Mouse (Mus musculus): ENCODE results near the gene Smad5.

The Smad5 gene

DNA sequence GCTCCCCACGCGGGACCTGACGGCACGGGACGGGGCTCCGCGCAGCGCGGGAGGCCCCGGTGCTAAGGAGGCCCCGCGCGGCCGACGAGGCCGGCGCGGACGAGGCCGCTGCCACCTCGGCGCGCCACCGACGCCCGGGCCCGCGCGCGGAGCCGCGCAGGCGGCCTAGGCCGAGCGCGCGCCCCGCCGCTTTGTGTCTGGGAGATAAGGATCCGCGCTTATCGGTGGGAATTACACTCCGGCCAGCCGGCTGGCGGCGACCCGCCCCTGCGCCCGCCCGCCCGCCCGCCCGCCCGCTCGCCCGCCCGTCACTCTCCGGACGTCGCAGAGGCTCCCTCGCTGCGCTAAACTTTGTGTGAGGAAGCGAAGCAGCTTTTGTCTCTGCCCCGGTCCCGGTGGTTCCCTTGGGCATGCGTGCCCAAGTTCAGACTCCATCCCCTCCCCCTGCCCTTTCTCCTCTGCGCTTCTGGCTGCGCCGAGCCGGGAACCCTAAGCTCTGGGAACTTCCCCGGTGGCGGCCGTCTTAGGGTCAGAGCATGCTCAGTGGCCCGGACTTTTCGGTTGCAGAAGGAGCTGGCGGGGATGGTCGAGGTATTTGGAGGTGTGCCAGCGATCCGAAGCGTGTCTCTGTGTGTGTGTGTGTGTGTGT, 536 bp downstream of the Smad5 start:
- DNase-seq (ENCODE audit: low spot score), result no peak

DNA sequence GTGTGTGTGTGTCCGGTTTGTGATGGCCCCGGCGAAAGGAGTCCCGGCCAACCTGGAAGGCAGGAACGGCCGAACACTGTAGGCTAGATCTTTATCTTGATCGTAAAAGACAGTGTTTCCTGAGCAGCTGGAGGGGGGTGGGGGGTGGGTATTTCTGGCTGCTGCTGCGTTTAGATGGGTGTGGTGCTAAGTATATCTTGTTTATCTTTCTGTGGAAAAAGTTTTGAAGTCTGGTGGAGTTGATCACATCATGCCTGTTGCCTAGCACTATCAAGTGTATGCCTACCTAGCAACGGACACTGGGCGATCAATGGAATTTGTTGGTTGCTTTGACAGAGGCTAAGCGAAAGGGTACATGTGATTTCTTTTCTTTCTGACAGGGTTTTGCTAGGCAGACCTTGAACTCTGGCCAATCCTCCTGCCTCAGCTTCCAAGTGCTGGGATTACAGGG, 1.1 kb downstream of the Smad5 start:
- DNase-seq (ENCODE audit: low spot score), result peak; percentile 76

DNA sequence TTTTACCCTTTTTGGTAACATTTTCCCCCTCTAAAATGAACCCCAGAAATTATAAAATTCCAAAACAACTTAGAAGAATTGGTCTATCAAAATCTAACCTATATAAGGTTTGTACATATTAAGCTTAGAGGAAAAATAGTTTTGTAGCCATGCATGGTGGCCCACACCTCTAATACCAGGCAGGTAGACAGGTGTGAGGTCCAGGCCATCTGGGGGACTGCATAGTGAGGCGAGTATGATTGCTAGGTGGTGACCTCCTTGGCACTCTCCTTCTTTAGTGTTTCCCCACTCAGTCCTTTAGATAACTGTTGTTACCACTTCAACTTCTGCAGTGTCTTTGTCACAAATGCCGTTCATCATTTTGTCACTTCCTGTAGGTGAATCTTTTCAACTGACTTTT, 1.8 kb downstream of the Smad5 start:
- no peak for DNase-seq (ENCODE audit: low spot score)

DNA sequence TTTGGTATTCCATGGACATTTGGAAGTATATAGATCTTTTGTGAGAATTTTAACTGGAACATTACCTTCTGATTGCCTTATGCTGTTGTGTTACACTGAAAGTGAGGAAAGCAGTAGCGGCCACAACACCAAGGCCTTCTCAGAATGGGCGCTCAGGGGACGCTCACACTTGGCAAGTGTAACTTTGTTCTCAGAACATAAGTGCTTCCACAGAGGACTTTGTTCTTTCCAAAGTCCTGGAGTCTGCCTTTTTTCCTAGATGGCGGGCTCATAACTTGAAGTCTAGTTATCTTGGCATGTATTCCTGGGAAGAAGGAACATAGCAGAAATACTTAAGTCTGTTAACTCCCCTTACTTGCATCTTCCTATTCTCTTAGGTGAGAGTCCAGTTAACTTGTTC, 4.3 kb downstream of the Smad5 start:
- no peak for DNase-seq (ENCODE audit: low spot score)

DNA sequence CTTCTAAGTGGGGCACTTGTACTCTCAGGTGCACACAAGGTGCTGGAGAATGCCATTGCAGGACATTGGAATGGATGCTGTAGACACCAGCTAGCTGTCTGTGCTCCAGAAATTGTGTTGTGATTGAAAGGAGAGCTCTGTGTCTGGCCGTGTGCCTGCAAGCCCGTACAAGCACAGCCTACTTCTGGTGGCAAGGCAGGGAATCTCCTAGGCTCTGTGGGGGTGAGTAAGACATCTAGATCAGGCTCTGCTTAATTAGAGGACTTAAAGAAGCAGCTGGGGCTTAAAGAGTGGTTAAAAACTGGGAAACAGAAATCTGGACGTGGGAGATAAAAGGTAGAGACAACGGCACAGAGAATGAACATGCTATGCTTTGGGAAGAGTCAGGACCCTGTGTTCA, 4.8 kb downstream of the Smad5 start:
- DNase-seq (ENCODE audit: low spot score), result no peak

DNA sequence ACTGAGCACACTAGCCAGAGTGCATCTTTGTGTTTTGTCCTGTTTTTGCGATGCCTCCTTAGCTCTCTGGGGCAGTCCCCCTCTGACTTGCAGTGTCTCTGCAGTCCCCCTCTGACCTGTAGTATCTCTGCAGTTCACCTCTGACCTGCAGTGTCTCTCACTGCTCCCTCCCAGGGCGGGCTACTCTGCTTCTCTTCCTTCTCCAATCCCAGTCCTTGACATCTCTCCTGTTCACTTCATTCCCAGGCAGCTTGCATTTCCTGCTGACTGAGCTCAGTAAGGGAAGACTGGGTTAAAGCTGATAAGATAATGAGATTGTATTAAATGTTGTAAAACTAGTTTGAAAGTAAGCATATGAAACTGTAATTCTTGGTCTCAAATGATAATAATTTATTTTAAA, 7.8 kb downstream of the Smad5 start:
- no peak for DNase-seq (ENCODE audit: low spot score)

DNA sequence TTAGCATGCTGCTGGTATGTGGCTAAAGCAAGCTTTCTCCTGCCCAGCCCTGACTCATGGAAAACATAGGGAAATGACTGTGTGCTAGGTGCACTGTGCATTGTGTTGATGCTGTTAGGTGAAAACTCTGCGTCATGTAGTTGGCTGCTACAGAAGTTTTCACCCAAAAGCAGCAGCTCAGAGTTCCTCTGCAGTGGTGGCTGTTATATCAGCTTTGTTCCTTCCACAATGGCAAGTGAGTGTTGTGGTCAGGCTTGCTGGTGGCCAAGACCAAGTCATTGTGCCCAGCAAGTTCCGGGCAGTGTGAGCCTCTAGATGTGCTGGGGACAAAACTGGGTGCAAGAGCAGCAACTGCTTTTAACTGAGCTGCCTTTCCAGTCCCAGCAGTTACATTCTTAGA, 9.4 kb downstream of the Smad5 start:
- no peak for DNase-seq (ENCODE audit: low spot score)

DNA sequence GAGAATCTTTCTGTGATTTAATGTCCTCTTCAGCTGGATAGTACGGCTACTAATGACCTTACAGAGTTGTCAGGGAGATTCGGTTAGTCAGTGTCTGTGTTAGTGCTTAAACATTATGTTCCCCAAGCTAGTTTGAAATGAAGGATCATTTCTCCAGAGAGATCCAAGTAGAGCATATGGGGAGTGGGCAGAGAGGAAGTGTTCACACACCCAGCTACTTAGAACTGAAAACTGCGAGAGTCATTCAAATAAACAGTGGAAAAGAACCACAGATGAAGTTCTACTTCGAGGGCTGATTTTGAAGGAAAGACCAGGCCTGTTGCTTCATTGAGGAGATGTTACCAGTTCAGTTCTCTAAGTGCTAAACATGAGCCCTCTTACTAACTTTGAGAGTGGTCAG, 23.7 kb downstream of the Smad5 start:
- no peak for DNase-seq (ENCODE audit: low spot score)

DNA sequence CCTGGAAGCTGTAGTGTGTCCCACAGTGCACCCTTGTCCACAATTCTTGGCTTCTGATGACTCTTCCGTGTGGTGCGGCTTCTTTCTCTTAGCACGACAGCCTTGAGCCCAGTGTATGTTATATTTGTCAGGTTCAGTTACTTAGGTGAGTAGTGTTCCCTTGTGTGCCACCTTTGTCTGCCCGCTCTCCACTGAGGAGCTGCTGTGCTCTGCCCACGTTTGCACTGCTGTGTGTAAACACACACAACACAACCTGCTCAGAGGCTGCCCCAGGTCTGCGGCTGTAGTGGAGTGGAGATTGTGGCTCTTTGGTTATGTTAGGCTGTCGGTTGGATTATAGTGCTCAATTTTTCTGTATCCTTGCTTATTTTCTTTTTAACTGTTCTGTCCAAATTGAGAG, 26.2 kb downstream of the Smad5 start:
- no peak for DNase-seq (ENCODE audit: low spot score)

DNA sequence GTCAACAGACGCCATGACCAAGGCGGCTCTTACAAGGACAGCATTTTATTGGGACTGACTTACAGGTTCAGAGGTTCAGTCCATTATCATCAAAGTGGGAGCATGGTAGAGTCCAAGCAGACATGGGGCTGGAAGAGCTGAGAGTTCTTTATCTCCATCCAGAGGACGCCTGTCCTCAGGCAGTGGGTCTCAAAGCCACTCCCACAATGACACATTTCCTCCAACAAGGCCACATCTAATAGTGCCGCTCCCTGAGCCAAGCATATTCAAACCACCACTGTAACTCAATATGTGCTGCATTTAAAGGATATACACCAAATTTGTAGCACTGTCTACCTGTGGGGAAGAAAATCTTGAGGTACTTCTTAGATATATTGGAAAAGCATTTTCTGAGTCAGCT, 31.8 kb downstream of the Smad5 start:
- no peak for DNase-seq (ENCODE audit: low spot score)

DNA sequence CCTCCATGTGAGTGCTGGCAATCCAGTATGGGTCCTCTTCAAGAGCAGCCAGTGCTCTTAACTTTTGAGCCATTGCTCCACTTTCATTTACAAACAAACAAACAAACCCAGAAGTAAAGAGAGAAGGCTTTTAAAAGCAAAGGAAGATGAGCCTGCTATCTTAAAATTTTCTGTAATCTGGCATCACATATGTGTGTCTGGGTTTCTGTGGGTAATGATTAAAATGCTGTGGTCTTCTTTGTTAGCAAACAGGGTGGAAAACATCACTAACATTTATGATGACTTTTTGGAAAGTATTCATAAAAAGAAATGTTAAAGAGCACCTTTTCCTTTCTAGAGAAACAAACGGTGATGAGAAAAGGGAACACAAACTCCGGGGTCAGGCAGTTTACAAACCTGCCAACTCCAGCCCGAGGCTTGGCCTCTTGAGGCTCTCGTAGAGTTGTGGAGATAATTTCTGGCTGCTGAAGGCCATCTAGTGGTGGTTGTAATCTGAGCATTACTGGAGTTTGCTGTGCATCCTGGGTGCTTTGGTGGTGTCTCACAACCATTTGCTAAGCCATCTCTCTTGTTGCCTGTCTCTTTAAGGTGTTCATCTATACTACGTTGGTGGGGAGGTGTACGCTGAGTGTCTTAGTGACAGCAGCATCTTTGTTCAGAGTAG, 32.5 kb downstream of the Smad5 start:
- DNase-seq (ENCODE audit: low spot score), result peak; percentile 55

DNA sequence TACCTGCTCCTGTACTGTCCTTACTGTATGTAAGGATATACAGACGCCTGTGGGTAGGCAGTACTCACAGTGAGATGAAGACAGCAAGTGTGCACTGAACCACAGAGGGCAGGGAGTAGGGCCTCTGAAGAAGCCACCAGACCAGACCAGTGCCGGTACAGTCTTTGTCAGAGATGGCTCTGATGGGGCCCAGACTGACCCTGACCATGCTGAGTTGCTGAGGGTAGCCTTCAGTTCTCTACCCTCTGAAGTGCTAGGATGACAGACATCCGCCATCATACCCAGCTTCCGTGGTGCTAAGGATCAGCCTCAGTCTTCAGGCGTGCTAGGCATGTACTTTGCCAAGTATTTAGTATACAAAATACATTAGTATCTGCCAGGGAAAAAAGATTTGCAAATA, 36.7 kb downstream of the Smad5 start:
- no peak for DNase-seq (ENCODE audit: low spot score)

DNA sequence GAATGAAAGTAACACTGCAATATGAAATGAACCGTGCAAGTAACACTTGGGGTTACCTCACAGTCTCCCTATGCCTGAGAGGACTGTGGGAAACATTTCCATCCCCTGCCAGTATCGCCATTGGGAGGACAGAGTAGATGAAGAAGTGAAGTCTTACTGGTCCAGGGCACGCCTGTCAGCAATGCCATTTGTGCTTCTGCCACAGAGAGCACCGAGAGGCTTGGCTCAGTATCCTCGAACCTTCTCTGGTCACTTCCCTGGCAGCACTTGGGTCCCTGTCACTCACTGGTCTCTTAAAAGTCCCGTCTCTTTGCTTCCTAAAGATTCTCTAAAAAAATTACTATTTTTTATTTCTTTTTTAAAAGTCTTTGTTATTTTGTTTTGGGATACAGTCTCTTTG, 37.7 kb downstream of the Smad5 start:
- no peak for DNase-seq (ENCODE audit: low spot score)

DNA sequence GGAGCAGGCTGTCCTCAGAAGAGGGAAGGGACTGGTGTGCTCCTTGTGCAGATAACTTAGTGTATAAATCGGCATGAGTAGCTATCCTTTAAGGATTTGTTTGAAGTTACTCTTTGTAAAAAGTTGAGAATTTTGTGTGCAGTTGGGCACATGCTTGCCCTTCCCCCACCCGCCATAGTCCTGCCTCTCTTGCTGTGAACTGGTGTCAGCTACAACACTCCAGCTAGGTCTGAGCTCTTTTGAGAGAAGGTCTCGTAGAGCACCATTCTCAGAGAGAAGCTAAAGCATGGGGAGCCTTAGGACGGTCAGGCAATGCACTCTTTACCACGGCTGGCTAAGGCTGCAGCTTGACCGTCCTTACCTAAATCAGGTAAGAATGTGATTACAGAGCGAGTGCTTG, 38.9 kb downstream of the Smad5 start:
- no peak for DNase-seq (ENCODE audit: low spot score)

DNA sequence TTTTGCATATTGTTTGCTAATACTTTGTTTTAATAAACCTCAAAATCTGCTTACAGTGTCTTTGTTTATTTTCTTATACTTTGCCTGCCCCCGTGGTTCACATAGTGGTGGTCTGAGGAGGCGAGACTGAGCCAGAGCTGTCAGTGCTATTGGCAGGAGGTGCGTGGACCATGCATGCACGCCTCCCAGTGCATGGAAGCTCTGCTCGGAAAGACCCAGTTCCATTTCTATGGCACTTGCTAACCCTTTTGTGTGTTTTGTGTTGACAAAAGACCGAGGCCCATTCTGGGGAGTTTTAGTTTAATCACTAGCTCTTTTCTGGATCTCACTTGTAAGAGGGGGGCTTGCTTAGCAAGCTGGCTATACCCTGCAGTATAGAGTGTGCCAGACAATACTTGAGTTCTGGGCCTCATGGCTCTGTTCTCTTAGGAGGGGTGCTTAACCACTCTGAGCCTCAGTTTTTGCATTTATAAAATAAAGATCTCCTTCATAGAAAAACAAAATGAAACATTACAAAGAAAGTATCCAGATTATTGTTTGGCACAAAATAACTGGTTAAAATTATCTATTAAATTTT, 39.6 kb downstream of the Smad5 start:
- no peak for DNase-seq (ENCODE audit: low spot score)

DNA sequence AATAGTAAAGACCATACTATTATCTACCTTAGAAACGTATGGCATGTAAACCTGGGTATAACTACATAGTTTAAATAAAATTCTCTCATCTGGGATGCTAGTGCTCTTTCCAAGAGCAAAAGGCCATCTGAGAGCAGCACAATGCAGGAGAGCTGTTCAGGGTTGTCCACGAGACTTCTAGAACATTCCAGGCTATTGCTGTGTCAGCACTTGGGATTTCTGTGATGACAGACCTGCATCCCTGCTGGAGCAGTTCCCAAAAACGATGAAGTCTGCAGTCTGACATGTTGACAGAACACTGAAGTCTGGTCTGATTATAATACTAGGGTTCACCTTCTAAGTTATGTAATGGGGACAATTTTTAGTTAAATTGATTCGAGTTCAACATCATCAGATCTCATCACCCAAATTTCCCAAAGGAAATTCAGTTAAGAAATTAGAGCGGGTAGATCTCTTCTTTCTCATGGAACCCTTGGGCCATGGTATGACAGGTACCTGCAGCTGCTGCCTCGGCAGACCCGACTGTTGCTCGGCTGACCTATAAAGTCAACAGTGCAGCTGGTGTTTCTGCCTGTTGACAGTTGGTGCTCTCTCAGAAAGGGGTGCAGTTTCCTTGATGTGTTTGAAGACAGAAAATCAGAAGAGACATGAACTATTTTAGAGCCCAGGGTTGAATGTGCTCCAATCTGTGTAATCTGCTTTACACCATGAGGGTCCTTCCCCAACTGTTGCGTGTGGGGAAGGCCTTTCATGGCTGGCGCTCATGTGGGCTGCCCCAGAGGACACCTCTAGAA, 44.1 kb downstream of the Smad5 start:
- DNase-seq (ENCODE audit: low spot score), result no peak

DNA sequence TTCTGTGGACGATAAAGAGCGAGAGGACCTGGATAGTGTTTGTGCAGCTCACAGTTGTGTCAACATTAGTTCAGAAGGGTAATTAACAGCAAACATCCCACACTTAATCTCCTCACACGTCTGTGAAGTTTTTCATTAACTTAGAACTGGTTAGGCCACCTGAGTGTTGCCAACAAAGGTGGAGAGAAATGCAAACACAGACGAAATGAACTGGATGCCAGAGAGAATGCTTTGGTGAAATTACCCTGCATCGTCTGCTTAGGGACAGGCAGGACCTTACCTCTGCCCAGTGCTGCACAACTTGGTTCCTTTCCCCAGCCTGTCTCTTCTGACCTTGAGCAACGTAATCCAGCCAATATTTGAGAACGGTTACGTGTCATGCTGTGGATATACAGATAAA, 44.7 kb downstream of the Smad5 start:
- peak; percentile 62 for DNase-seq (ENCODE audit: low spot score)

DNA sequence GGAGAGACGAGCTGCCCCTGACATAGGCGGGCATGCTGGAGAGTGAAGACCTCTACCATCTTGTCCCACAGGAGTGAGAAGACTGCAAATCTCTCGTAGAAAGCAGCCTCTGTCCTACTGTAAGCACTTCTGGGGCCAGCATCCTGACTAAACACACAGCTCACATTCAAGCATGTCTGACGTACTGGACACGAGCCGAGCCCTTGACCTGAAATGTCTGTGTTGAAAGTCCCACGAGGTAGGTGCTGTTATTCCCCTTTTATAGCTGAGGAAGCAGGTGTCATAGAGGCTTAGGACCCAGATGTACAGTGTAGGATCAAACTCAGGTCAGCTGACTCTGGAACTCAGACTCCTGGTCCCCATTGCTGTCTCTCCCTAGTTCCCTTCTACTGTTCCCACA, 46.6 kb downstream of the Smad5 start:
- DNase-seq (ENCODE audit: low spot score), result peak; percentile 34

DNA sequence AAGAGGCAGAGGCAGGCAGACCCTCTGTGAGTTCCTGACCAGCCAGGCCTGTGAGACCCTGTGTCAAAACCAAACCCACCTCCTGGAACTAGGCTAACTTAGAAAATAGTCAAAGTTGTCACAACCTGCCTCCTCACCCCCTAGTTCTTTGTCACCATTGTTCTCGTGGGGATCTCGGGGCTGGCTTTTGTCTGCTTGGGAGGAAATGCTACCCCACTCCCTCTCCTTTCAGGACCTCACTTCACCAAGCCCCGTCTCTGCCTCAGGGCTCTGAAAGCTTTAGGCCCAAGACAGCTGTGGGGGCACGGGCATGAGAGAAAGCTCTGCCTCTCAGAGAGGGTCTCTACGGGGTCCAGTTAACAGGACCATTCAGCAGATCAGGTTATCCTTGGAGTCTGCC, 49.0 kb downstream of the Smad5 start:
- DNase-seq (ENCODE audit: low spot score), result no peak

DNA sequence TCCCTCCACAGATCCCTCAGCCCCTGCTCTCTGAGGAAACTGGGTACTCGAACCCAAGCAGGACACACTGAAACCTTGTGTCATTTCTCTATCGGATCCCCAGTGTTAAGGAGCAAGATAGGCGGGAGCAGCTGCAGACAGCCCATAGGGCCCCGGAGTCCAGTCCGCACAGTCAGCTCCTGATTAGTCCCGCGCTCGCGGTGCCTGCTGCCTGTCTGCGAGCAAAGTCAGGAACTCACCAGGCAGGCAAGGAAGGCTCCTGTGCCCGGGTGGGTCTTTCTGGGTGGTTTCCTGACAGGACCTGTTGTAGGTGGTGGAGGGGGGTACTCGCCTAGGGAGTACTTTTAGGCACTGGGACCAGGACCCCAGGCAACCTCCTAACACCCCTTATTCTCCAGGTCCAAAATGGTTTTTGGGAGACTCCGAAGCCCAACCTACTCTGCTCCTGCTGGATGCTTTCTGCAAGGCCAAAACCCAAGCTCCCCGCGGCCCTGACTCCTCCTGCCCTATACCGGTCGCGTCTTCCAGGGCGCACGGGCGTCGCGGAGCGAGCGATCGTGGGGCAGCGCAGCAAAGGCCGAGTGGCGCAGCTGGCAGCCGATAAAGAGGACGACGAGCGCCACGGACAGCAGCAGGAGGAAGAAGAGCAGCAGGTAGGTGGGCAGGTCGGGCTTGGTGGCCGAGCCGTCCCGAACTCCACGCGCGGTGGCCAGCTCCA, 49.8 kb downstream of the Smad5 start:
- DNase-seq (ENCODE audit: low spot score), result no peak

DNA sequence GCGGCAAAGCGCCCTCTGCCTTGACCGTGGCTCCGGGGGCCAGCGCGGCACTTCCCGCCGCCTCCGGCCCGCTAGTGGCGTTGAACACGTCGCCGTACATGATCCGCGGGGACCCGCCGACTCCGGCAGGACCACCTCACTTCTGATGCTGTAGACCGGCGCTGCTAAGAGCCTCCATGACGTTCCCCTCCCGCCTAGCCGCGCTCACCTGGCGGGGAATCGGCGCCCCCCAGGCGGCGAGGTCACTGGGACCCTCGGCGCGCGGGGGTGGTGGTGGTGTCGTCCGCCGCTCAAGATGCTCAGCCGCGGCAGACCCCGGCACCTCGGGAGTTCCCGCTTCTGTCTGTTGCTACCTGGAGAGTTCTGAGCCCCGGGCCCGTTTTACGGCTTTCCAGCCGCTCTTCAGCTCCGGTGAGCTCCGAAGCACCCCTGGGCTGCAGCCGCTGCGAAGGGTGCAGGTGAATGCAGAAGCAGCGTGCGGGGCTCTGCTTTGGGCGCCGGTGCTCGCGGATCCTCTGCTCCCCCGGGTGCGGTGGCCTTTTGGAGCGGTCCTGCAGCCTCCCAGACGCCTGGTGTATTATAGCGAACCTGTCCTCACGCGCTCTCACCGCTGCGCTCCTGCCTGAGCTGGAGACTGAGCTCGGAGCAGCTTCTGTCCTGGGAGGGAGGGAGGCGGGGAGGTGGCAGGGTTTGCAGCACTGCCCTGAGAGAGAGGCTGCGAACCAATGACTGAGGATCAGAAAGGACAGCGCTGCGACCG, 50.6 kb downstream of the Smad5 start, which contains the start of gene Gm45623:
TSS of gene Gm45623 (minus strand) at position 636 of the 760 bp plus-strand sequence.
- DNase-seq (ENCODE audit: low spot score), result no peak
